Mouse (Mus musculus) erythroblast, embryonic 14.5 days (primary cell): Measurements from ENCODE around the gene Efl1.

Experiments used
- GATA1 ChIP-seq: IDR thresholded peaks from 2 replicates; pipeline ENCODE4 v1.6.1; 2012; ENCODE audit warnings: low read length, inconsistent platforms, mixed read lengths
- TAL1 ChIP-seq: IDR thresholded peaks from 3 replicates; pipeline ENCODE4 v1.6.1; 2012; ENCODE audit warnings: low read length, inconsistent platforms, mixed read lengths

GRCm38 (mm10) chr7:82664604-82665003, 16.2 kb downstream of the Efl1 start:
- no peak for TF ChIP-seq GATA1
- TF ChIP-seq TAL1: no peak
